Mouse (Mus musculus) kidney, postnatal 25 days (tissue): ENCODE data around the gene Sufu.

ENCODE experiments used
- DNase-seq, 2 experiments: peaks; one replicate each; pipeline ENCODE4 v3.0.0; 2021; ENCODE audit warnings: mixed read lengths in 2 of 2

Gene Sufu

DNA sequence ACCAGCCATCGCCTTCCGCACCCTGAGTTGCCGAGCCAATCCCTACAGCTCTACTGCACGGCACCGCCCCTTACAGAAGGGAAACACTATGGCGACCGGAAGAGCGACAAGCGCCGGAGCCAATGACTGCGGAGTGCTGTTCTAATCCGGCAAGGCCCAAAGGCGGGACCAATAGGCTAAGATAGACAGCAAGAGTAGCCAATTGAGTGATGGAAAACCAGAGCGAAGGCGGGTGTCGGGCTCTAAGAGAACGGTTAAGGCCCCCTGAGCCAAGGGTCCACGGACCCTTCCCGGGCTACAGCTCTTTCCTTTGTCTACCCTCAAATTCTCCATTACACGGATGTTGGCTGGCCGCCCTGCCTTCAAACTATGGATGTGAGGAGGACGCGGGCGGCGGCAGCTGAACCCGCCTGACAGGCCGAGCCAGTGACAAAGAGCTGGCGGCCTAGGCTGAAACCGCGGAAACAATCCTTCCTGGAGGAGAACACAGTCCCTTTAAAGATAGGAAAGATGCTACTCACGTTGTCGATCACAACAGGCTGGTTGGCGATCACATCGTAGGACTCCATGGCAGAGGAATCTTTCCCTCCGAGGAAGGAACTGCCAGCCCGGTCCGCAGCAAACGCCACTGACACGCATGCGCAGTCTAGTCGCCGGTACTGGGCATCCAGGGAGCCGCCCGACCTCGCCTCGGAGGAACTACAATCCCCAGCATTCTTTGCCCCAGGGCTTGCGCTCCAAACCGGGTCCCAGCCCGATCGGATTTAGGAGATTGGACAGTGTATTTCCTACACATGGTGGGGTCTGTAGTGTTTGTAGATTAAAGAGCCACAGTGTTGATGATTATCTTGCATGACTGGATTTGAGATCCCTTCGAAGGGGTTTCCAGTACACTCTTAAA is 1.3 kb upstream of the Sufu start, which contains the start of gene Actr1a:
TSS of gene Actr1a (minus strand) at position 640 of the 901 bp plus-strand sequence.
- DNase-seq: peak; percentile 98 to 99

DNA sequence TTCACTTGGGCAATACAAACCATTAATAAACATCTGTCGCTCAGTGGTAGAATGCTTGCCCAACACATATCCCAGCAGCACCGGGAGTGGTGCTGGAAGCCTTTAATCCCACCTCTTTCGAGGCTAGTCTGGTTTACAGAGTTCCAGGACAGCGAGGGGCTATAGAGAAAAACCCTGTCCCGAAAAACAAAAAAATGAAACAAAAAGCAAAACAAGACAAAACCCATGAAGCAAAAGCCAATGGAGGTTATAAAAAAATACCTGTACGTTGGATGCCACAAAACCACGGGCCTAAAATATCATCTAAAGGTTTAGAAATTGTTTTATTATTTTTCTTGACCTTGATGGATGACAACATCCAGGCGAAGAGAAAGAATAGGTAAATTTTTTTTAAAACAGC is 587 bp upstream of the Sufu start:
- no peak for DNase-seq

DNA sequence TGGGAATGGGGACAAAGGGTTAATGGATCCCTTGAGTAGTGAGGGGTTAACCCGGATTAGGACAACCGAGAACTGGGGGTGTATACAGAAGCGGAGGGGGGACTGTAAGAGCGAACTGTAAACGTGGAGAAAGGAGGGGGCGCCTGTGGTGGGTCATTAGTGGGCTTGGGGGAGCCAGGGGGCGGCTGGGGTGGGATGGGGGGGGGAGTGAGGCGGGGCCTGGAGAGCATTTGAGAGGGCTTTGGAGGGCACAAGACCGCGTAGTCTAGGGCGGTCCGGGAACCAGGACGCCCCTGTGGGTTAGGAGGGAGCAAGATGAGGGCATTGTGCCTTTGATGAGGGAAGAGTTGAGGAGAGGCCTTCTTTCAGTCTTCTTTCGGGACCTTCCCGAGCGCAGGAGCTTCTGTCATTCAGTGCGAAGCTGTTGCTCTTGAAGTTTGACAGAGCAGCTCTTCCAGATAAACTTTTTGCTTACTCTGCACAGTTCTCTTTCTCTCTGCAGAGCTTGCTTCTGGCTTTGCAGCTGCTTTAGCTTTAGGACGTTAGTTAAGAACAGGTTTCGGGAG is 823 bp downstream of the Sufu start:
- peak; percentile 30 to 54 for DNase-seq

DNA sequence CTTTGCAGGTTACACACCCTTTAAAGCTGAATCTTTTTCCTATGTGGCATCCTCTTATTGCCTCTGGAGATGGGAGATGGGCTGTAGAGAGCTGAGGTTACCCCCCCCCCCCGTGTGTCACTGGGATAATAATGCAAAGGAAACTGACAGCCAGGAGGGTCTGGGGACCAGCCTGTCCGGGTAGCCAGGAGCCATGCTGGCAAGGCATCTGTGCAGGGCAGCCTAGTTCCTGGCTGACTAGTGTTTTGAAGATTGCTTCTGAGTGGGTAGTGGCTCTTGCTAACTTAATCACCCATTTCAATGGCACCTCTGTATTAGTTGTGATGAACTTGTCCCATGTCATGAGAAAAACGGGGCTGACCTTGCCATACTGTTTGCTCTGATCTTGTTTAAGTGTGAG is 1.7 kb downstream of the Sufu start:
- DNase-seq: no peak

DNA sequence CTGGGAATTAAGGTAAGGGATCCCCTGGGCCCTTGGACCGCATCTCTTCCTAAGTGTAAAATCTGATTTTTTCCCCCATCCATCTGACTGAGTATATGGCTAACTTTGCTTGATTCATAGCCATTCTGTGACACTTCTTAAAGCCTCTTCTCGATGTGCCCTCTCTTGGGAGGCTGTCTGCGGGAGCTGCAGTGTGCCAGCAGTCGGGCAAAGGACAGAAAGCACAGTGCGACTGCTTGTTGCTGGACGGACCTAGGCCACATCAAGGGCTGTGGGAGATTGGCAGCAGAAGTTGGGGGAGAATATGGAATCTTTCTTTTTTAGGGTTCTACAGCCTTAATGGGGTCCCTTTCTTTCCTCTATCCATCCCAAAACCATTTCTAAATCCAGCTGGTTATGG is 2.7 kb downstream of the Sufu start:
- DNase-seq: peak; percentile 39 to 71

DNA sequence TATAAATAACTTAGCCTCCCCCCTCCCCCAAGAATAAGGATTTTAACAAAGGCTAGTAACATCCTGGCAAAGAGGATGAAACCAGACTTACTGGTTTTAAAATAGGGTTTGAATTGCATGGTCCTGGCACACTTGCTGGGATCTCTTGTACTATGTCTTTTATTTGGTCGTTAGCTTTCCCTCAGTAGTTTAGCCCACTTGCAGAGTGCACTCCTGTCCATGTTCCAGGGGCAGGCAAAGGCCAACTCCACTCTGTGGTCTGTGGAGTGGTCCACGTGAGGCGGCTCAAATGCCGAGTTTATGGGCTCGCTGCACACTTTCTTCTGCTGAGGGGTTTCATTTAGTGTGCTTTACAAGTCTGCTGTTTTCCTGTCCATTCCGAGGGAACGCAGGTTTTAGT is 3.2 kb downstream of the Sufu start:
- DNase-seq: peak; percentile 49 to 67

DNA sequence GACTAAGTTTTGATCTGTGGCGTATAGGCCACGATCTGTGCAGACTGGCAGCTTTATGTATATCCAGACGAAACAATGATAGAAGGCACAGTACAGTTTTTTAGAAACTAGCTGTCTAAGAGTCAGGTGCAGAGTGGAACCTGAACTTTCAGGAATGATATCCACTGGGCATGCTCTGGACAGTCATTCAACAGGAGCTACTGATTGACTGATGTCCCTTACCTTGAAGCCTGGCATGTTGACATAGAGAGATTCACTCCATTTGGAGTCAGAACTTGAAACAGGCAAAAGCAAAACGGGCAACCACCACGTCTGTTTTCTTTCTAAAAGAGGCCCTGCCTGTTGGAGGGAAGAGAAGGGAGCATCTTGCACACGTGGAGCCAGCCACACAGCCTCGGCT is 3.9 kb downstream of the Sufu start:
- DNase-seq: no peak

DNA sequence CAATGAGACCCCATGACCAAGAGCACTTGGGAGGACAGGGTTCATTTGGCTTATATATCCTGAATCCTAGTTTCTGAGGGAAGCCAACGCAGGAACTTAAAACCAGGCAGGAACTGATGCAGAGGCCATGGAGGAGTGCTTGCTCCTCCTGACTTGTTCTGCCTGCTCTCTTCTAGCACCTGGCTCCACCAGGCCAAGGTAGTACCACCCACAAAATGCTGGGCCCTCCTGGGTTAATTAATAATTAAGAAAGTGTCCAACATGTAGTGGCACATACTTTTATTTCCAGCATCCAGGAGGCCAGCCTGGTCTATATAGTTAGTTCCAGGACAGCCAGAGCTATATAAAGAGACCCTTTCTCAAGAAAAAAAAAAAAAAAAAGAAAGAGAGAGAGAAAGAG is 7.3 kb downstream of the Sufu start:
- no peak for DNase-seq

DNA sequence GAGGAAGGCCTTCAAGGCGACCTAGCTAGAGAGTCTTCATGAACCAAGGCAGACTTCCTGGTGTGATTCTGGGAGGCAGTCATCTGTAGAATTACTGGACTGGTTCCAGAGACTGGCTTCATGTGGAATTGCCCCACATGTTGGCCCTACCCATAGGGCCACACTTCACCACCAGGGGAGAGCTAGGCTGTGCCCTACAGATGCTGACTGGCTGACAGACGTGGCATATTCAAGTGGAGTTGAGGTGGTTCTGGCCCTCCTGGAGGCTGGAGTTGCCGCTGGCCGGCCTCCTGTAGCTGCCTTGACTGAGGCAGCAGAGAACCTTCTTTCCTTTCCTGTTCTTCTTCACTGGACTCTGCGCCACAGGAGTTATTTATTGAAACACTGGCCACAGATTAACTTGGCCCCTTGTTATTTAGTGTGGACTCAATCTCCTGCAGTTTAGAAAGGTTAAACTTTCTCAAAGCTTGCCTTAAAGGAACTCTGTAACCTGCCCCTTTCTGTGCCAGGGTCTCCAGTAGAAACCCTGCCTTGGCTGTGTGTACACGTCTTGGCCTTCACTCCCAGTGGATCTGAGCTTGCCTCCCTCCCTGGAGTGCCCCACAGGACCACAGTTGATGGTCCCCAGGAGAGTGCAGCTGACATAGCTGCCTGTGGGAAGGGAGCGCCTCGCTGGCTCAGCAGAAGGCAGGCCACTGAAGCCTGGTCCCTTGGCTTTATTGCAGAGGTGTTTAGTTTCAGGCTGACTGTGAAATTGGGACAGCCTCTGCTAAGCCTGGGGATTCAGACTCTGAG is 10.1 kb downstream of the Sufu start:
- peak; percentile 75 to 94 for DNase-seq

DNA sequence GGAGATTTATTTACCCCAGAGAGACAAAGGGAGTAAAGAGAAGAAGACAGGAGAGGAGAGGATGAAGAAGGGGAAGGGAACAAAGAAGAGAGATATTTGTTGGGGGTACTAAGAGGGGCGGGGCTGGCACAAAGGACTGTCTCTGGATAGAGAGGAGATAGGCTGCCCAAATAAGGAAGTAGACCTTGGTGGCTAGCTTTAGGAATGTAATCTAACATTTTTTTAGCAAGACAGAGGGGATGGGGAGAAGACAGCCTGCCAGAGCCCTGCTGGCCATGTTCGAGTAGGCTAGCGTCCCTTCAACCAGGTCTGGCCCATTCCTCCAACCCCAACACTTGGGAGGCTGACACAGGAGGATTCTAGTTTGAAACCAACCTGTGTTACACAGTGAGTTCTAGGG is 12.8 kb downstream of the Sufu start:
- DNase-seq: peak in 1 of 2 experiments; percentile 25

DNA sequence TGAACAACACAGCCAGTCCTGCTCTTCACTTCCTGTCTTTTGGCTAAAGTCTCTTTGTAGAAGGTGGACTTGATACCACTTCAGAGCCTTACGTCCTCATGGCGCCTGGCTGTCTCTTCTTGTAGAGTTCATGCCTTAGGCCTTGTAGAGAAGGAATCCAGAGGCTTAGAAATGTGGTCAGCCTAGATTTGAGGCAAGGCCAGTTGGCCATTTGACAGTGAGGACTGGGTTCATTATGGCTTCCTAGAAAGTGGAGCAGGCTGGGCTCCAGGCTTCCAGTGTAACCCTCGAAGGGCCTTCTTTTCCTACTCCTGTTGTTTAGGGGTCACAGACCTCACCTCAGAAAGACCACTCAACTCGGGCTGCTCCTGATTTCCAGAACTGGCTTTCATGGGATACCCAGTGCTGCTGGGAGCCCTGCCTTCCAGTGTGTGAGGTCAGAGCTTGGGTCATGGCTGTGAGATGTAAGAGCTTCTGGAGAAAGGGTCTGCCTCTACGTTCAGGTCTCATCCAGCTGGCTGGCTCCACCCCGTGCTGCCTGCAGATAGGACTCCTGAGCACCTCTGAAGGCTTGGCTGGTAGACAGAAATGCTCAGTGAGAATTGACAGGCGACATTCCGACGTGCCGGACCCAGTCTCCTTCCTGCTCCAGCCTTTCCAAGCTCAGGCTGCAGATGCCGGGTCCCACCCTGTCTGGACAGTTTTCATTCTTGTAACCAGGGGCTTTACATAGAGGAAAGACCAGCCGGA is 15.5 kb downstream of the Sufu start:
- DNase-seq: no peak

DNA sequence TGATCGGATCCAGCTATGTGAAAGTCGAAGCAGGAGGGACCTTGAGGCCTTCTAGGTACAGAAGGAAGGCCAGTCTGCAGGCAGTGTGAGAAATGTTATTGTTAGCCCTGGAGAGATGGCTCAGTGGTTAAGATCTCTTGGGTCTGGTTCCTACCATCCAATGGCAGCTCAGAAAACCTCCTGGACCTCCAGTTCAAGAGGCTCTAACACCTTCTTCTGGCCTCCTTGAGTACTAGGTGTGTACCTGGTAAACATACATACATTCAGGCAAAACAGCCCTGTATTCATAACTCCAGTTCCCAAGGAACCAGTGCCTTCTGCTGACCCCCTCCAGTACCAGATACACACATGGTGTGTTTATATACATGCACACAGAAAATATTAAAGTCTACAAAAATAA is 17.3 kb downstream of the Sufu start:
- no peak for DNase-seq

DNA sequence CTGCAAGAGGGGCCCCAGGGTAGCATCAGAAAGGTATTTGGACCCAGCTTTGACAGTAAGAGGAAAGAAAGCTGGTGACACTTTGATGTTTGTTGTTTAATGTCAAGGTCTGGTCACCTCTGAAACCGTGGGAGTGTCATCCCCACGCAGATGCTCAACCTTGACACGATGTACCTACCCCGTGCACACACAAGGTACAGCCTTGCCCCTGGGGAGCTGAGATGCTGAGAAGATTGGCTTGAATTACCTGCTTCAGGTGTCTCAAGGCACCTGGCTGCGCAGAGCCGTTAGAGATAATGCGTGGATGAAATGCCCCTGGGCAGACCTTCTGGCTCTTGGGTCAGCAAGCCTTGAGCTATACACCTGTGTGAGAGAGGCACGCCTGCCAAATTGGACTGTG is 17.8 kb downstream of the Sufu start:
- no peak for DNase-seq

DNA sequence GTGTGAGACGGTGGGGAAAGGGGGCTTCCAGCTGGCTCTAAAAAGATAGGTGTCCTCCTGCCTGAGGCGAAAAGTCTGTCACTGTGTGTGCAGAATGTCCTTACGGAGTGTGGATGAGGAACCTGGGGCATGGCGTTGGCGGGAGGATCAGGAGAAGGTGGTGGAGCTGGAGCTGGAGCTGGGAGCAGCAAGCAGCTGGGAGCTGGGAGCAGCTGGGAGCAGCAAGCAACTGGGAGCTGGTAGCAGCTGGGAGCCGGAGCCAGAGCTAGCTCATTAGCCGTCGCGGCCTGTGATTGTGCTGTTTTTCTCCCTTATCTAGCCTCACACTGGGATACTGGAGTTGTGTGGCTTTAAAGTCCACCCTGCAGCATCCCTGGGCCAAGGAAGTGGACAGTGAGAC is 19.6 kb downstream of the Sufu start:
- no peak for DNase-seq

DNA sequence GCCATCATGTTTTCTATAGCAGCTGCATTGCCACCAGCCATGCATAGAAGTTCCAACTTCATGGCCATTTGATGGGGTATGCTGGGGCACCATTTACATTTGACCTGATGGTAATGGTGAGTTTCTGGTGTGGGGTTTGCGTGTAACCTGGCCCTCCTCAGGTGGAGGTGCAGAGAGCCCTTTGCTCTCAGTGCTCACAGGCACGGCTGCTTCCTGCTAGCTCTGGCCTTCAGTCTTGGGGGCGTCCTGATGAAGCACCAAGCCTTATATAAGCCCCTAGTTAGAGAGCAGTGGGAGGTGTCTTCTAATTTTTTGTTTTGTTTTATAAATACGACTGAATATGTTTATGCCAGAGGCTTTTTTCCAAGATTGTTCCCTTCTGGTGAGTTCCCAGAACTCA is 21.4 kb downstream of the Sufu start:
- no peak for DNase-seq

DNA sequence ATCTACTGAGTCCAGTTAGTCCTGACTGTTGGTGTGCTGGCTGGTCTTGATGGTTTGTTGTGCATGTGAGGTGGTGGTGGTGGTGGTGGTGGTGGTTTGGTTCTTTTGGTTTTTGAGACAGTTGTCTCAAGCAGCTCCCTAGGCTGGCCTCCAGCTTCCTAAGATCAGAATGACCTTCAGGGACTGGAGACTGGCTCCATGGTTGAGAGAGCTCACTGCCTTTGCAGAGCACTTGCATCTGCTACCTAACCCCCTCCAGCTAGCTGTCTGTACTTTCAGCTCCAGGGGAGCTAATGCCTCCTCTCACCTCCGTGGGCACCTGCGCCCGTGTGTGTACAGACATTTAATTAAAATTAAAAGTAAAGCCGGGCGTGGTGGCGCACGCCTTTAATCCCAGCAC is 23.7 kb downstream of the Sufu start:
- peak in 1 of 2 experiments; percentile 59 for DNase-seq

DNA sequence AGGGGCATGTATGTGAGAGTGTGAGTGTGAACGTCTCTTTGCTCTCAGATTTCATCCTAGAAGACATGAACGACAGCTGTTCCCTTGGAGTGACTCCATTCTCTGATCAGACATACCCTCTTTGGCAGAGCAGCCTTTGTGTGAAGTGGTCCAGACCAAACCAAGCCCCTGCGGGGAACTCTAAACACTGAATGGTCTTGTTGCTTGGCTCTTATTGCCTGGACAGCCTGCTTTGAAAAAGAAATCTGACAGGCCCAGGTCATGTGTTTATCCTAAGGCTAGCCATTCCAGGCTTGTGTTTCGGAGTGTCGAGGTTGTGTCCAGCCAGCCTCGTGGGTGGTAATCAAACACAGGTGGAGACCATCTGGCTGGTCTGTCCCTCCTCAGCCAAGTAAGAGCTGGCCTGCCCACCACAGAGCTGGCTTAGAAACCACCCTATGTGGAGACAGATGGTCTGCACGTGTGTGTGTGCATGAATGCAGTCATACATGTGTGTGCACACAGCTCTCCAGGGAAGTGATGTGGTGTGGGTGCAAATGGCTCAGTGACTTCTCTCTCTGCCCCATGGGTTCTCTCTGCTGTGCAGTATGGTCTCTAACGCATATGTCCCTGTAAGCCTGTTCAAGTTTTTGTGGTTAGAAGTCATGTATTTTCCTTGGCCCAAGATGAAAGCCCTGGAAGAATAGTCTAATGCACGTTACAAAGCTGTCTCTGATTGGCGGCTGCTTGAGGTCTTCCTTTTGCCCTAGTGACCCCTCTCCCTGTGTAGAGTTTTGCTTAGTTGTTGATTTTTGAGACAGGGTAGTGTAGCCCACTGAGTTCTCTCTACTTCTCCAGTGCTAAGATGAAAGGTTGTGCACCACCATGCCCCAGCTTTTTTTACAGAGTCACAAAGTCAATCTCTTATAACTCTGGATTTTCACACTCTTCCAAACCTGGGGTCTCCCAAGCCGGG is 26.0 kb downstream of the Sufu start:
- DNase-seq: no peak

DNA sequence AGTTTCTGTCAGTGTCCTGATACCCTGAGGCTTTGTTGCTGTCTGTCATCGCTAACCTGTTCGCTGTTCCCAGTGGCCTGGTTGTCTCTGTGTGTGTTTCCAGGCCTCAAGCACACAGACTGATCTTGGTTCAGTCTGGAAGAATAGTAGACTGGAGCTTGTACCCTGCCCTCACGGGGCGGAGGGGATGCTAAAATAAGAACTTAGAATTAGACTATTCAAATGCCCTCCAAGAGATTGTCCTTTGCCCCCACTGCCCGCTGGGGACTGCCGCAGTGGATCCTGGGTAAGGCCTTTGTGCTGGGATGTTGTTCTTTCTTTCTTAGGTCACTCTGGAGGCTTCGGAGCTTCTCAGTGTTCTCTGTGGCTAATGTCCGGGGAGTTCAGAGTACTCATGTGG is 28.6 kb downstream of the Sufu start:
- DNase-seq: peak; percentile 79 to 92

DNA sequence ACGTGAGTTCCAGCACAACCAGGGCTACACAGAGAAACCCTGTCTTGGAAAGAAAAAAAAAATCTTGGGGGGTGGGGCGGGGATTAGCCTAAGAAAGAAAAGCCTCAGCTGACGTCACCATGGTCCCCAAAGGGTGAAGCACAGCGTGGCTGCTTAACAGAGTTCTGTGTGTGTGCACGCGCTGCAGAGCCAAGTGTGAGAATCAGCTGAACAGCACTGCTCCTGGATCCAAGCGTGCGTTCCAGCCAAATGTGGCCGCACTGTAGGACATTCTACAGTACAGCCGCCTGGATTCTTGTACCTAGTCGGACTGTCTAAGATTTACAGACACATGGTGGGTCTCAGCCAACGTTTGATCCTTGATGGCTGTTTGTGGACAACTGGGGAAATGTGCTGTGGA is 29.8 kb downstream of the Sufu start:
- no peak for DNase-seq

DNA sequence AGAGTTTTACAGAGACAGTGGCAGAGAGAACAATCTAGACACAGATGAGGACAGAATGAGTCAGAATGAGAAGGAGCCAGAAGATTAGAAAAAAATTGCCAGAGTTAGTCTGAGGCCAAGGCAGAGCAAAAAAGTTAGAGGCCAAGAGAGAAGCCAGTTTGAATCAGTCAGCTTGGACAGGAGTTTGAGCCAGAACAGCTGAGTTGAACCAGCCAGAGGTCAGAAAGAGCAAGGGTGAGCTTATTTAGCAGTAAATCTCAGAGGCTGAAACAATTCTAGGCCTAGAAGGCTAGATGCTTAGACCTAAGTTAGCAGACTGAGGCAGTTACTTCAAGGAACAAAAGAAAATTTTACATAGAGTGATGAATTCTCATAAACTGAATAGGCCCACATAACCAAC is 32.6 kb downstream of the Sufu start:
- no peak for DNase-seq

DNA sequence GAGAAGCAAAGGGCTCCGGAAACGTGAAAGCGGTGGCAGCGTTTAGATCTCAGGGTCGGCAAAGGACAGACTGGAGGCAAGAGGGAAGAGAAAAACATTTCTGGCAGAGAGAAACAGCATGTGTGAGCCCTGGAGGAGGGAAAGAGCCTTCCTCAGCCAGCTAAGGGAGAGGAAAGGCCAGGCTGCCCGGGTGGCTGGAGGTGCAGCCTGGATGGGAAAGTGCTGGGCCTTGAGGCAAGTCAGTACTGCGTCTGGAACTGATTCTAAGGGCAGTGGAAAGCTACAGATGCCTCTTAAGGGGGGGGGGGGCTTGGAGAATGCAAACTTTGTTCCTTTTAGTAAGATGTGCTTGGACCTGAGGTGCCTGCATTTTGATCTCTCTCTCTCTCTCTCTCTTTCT is 37.0 kb downstream of the Sufu start:
- no peak for DNase-seq

DNA sequence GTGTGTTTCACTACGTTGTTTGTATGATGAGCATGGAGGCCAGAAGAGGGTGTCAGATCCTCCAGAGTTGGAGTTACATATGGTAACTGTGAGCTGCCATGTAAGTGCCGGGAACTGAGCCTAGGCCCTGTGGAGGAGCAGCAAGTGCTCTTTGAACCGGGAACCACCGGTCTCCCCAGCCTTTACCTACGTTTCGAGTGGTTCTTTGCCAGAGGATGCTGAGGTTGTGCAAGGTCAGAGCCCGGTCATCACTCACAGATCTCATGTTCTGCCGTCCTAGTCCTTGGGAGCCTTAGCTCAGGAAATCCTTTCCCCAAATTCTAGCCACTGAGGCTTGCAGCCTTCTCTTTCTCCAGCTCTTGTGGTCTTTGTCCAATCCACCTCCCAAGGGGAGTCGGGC is 37.5 kb downstream of the Sufu start:
- peak in 1 of 2 experiments; percentile 69 for DNase-seq
